In genomic region chr1:133146014-133147009, GRCm38 (mm10) we compare ENCODE assay signal across 8 mouse cellular contexts. TPM values are rescaled to one million over a fixed set of nuclear protein-coding genes. Genes with fewer than 3 reads are reported as not detected.
DNase-seq lines count a peak whose midpoint lies in the region; ATAC-seq lines count a peak whose summit lies in the region.

No protein-coding gene starts in this region.

- intact Hi-C loops in heart, postnatal 36 days (cut with DNase I) = loop anchor here (1.0 to 2.0 kb wide), 3 partner anchors 30 to 206 kb away; no protein-coding TSS in a partner anchor

- no peak for DNase-seq in cerebellum, adult 9-11 months
- DNase-seq in CD8-positive naive resting alpha-beta T cell, adult 2 months (ENCODE audit: low read depth in 2 of 2, low spot score in 2 of 2) = peak; percentile 54 to 65
- peak; percentile 43 for DNase-seq in cerebellum, adult 8-10 months
- DNase-seq in heart, postnatal 36 days = peak; percentile 37 to 42
- peak; percentile 67 to 68 for DNase-seq in kidney, postnatal 36 days
- peak; percentile 74 for DNase-seq in lung, postnatal 36 days
- peak; percentile 48 for DNase-seq in right cerebral cortex, postnatal 25 days

- 0 out of 2 replicates have a peak, but pooled peaks have one; percentile 64 for ATAC-seq in cerebellum, adult (ENCODE audit: insufficient number of reproducible peaks, low FRiP score, low TSS enrichment)

RNA-seq across cellular contexts. Expression of gene Ppp1r15b, which starts 15.4 kb away (rescaled TPM):
- total RNA-seq in heart, postnatal 36 days (2021) = 10 to 100 TPM; 24.1 to 26.0 TPM

RNA-seq across cellular contexts. Expression of gene Plekha6, which starts 17.7 kb away (rescaled TPM):
- total RNA-seq in heart, postnatal 36 days (2021) = 10 to 100 TPM; 64.2 to 79.7 TPM
